Mouse (Mus musculus): ENCODE results near the gene Tle3. TPM values are rescaled to one million over a fixed set of nuclear protein-coding genes. Genes with fewer than 3 reads are reported as not detected.

The Tle3 gene
- polyA plus RNA-seq, 1 experiment = 63.9 TPM

- Histone ChIP-seq H3K4me1 (ENCODE audit: control insufficient read depth, insufficient read depth, low read length) (peaks cover 20% of the 10 kb centered on the region), H3K4me3 (ENCODE audit: insufficient read depth, low read length) (peak overlapping the region; percentile 71), H3K27ac (ENCODE audit: insufficient read depth, low read length) (0 out of 2 replicates have a peak overlapping the region, but pooled peaks have one; percentile 18)
- TF ChIP-seq CTCF (IDR thresholded peaks at IDR 0.05; ENCODE audit: borderline replicate concordance, insufficient read depth, low read length) (no peak), POLR2A (IDR thresholded peaks at IDR 0.05; ENCODE audit: low read depth, low read length) (no peak)
Measured at GRCm38 (mm10) chr9:61373634-61373941, 1.4 kb downstream of the Tle3 start.

- peaks cover 20% of the 10 kb centered on the region for H3K4me1 ChIP-seq (ENCODE audit: control insufficient read depth, insufficient read depth, low read length)
- peak overlapping the region; percentile 71 for H3K4me3 ChIP-seq (ENCODE audit: insufficient read depth, low read length)
- TF ChIP-seq CTCF (IDR thresholded peaks at IDR 0.05; ENCODE audit: borderline replicate concordance, insufficient read depth, low read length) (no peak), POLR2A (IDR thresholded peaks at IDR 0.05; ENCODE audit: low read depth, low read length) (peak; percentile 41)
- peak overlapping the region; percentile 18; the same call in 1 of the 2 replicates for H3K27ac ChIP-seq (ENCODE audit: insufficient read depth, low read length)
Measured at GRCm38 (mm10) chr9:61373942-61374900, 2.1 kb downstream of the Tle3 start.

GRCm38 (mm10) chr9:61375002-61375401 is 2.8 kb downstream of the Tle3 start:
- TF ChIP-seq POLR2A (IDR thresholded peaks at IDR 0.05; ENCODE audit: low read depth, low read length) (no peak), CTCF (IDR thresholded peaks at IDR 0.05; ENCODE audit: borderline replicate concordance, insufficient read depth, low read length) (no peak)
- H3K27ac ChIP-seq (ENCODE audit: insufficient read depth, low read length) = no peak overlapping the region
- H3K4me1 ChIP-seq (ENCODE audit: control insufficient read depth, insufficient read depth, low read length) = peaks cover 19% of the 10 kb centered on the region
- peak overlapping the region; percentile 71 for H3K4me3 ChIP-seq (ENCODE audit: insufficient read depth, low read length)

GRCm38 (mm10) chr9:61375802-61376561 is 3.8 kb downstream of the Tle3 start:
- no peak overlapping the region for H3K4me3 ChIP-seq (ENCODE audit: insufficient read depth, low read length)
- no peak overlapping the region for H3K27ac ChIP-seq (ENCODE audit: insufficient read depth, low read length)
- H3K4me1 ChIP-seq (ENCODE audit: control insufficient read depth, insufficient read depth, low read length) = peaks cover 23% of the 10 kb centered on the region
- no peak for TF ChIP-seq POLR2A (IDR thresholded peaks at IDR 0.05; ENCODE audit: low read depth, low read length)
- TF ChIP-seq CTCF (IDR thresholded peaks at IDR 0.05; ENCODE audit: borderline replicate concordance, insufficient read depth, low read length) = no peak

- H3K4me1 ChIP-seq (ENCODE audit: control insufficient read depth, insufficient read depth, low read length) = peaks cover 23% of the 10 kb centered on the region
- no peak overlapping the region for H3K27ac ChIP-seq (ENCODE audit: insufficient read depth, low read length)
- no peak overlapping the region for H3K4me3 ChIP-seq (ENCODE audit: insufficient read depth, low read length)
- TF ChIP-seq CTCF (IDR thresholded peaks at IDR 0.05; ENCODE audit: borderline replicate concordance, insufficient read depth, low read length) = no peak
- TF ChIP-seq POLR2A (IDR thresholded peaks at IDR 0.05; ENCODE audit: low read depth, low read length) = no peak
Measured at GRCm38 (mm10) chr9:61376650-61377049, 4.5 kb downstream of the Tle3 start.

GRCm38 (mm10) chr9:61377706-61378479 is 5.7 kb downstream of the Tle3 start:
- Histone ChIP-seq H3K4me1 (ENCODE audit: control insufficient read depth, insufficient read depth, low read length) (peaks cover 25% of the 10 kb centered on the region), H3K27ac (ENCODE audit: insufficient read depth, low read length) (peak overlapping the region; percentile 7; the same call in 1 of the 2 replicates), H3K4me3 (ENCODE audit: insufficient read depth, low read length) (no peak overlapping the region)
- TF ChIP-seq POLR2A (IDR thresholded peaks at IDR 0.05; ENCODE audit: low read depth, low read length) = no peak
- TF ChIP-seq CTCF (IDR thresholded peaks at IDR 0.05; ENCODE audit: borderline replicate concordance, insufficient read depth, low read length) = no peak

- TF ChIP-seq CTCF (IDR thresholded peaks at IDR 0.05; ENCODE audit: borderline replicate concordance, insufficient read depth, low read length) (no peak), POLR2A (IDR thresholded peaks at IDR 0.05; ENCODE audit: low read depth, low read length) (no peak)
- no peak overlapping the region for H3K4me3 ChIP-seq (ENCODE audit: insufficient read depth, low read length)
- 0 out of 2 replicates have a peak overlapping the region, but pooled peaks have one; percentile 7 for H3K27ac ChIP-seq (ENCODE audit: insufficient read depth, low read length)
- H3K4me1 ChIP-seq (ENCODE audit: control insufficient read depth, insufficient read depth, low read length) = peaks cover 25% of the 10 kb centered on the region
Measured at GRCm38 (mm10) chr9:61378516-61378915, 6.3 kb downstream of the Tle3 start.

- Histone ChIP-seq H3K4me1 (ENCODE audit: control insufficient read depth, insufficient read depth, low read length) (peaks cover 25% of the 10 kb centered on the region), H3K27ac (ENCODE audit: insufficient read depth, low read length) (no peak overlapping the region), H3K4me3 (ENCODE audit: insufficient read depth, low read length) (no peak overlapping the region)
- TF ChIP-seq CTCF (IDR thresholded peaks at IDR 0.05; ENCODE audit: borderline replicate concordance, insufficient read depth, low read length) (no peak), POLR2A (IDR thresholded peaks at IDR 0.05; ENCODE audit: low read depth, low read length) (no peak)
Measured at GRCm38 (mm10) chr9:61379016-61379634, 7.0 kb downstream of the Tle3 start.

All from embryonic fibroblast, embryonic 13.5 days (primary cell).